Mouse (Mus musculus): ENCODE results near the gene Mitf.

DNA sequence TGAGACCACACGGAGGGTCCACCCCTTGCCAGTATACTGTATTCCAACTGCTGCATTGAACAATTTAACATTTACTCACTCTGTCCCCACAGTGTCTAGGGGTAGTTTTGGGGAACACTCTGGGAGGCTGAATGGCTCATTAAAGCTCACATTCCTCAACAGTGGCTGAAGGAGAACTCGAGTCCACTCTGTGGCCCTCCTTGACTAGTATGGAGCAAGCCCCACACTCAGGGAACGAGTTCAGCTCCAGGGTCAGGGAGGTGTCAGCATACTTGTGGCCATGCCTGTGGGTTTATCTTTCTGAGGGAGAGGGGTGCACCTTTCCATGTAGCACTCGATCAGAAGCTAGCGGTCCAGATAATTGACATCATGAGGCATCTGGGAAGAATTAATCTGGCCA lies 130.3 kb downstream of the Mitf start:
- TF ChIP-seq GATA1 (IDR thresholded peaks at IDR 0.05; ENCODE audit: borderline replicate concordance, low read length): no peak
- no peak for TF ChIP-seq FLI1 (IDR thresholded peaks at IDR 0.05; ENCODE audit: low read length)

Data from megakaryocyte, embryonic 14.5 days (primary cell).